In genomic region chr6:112865021-112865531, GRCm38 (mm10) we compare ENCODE assay signal across 9 mouse cellular contexts.
A peak's percentile ranks its signal among the peaks of the same experiment; 100 is the strongest.
DNase-seq lines count a peak whose midpoint lies in the region; ATAC-seq lines count a peak whose summit lies in the region.
"Had no signal": no experiment of that assay in that cellular context is flagged by ENCODE, and none has a peak within 500 bp of the region (broad histone marks: within the 10 kb centered on the region; RNA-seq: fewer than 3 reads in every experiment).

No protein-coding gene starts in this region.

- H3K27ac ChIP-seq in neural tube, embryonic 11.5 days (ENCODE audit: low read depth, low read length), result 0 out of 2 replicates have a peak overlapping the region, but pooled peaks have one; percentile 17
- peak overlapping the region; percentile 63 for H3K27ac ChIP-seq in midbrain, embryonic 15.5 days

- no peak overlapping the region for H3K9ac ChIP-seq in neural tube, embryonic 11.5 days (ENCODE audit: low read length)
- no peak overlapping the region for H3K9ac ChIP-seq in midbrain, embryonic 15.5 days

- peak; percentile 45; the same call in 1 of the 2 replicates for ATAC-seq in neural tube, embryonic 11.5 days (ENCODE audit: insufficient read depth, low FRiP score, low TSS enrichment)
- ATAC-seq in midbrain, embryonic 15.5 days (replicated peaks), result peak; percentile 44

- no peak overlapping the region for H3K4me3 ChIP-seq in neural tube, embryonic 11.5 days (ENCODE audit: low read depth, low read length)
- no peak overlapping the region for H3K4me3 ChIP-seq in midbrain, embryonic 15.5 days

- no peaks in the 10 kb centered on the region for H3K27me3 ChIP-seq in neural tube, embryonic 11.5 days (ENCODE audit: control insufficient read depth, insufficient read depth, low read length)
- H3K27me3 ChIP-seq in midbrain, embryonic 15.5 days (replicated peaks), result no peaks in the 10 kb centered on the region
- H3K27me3 ChIP-seq: CH12.LX had no signal

- peaks cover 13% of the 10 kb centered on the region for H3K4me1 ChIP-seq in neural tube, embryonic 11.5 days (ENCODE audit: control insufficient read depth, insufficient read depth, low read length)
- H3K4me1 ChIP-seq in midbrain, embryonic 15.5 days, result peaks cover 37% of the 10 kb centered on the region

- peak; percentile 44 for DNase-seq in gastrocnemius, postnatal 14 days
- no peak for DNase-seq in gastrocnemius, adult 8-10 months (ENCODE audit: low spot score in 2 of 2)
- peak; percentile 34 for DNase-seq in neural tube, embryonic 11.5 days (ENCODE audit: low spot score)
- no peak for DNase-seq in neural tube, embryonic 10.5 days (ENCODE audit: extremely low spot score, low spot score)
- peak; percentile 81 for DNase-seq in testis, postnatal 10 days (ENCODE audit: low spot score)
- DNase-seq in B cell, adult 2 months, result no peak
- DNase-seq in kidney, postnatal 25 days, result no peak

- WGBS in neural tube, embryonic 11.5 days, result 71% methylated on average over 6 of the region's 6 CpGs
- 29% methylated on average over 6 of the region's 6 CpGs for WGBS in midbrain, embryonic 15.5 days

- H3K36me3 ChIP-seq in neural tube, embryonic 11.5 days (ENCODE audit: control insufficient read depth, insufficient read depth, low read length), result no peaks in the 10 kb centered on the region
- H3K36me3 ChIP-seq in midbrain, embryonic 15.5 days (replicated peaks), result no peaks in the 10 kb centered on the region

- H3K9me3 ChIP-seq in neural tube, embryonic 11.5 days (ENCODE audit: control insufficient read depth, low read length), result no peaks in the 10 kb centered on the region
- H3K9me3 ChIP-seq in midbrain, embryonic 15.5 days, result no peaks in the 10 kb centered on the region

- no peak overlapping the region for H3K4me2 ChIP-seq in neural tube, embryonic 11.5 days (ENCODE audit: low read depth)
- no peak overlapping the region for H3K4me2 ChIP-seq in midbrain, embryonic 15.5 days

- intact Hi-C loops in gastrocnemius, postnatal 14 days (cut with DNase I; ENCODE audit: low total_unique reads), result no loop called here

Comparison
In these comparisons a context has a peak if more than half of its experiments do, and no peak if none do; other contexts are left out.
1. DNase-seq: peak in gastrocnemius, postnatal 14 days (single experiment), neural tube, embryonic 11.5 days (single experiment) and testis, postnatal 10 days (single experiment); none in gastrocnemius, adult 8-10 months (0 of 2), neural tube, embryonic 10.5 days (single experiment), B cell, adult 2 months (0 of 2) and kidney, postnatal 25 days (0 of 2).